Mouse (Mus musculus): ENCODE results near the gene Rnf32.

Gene Rnf32

GRCm38 (mm10) chr5:29273426-29273825, 77.6 kb downstream of the Rnf32 start:
- DNase-seq (ENCODE audit: low spot score), result no peak

DNA sequence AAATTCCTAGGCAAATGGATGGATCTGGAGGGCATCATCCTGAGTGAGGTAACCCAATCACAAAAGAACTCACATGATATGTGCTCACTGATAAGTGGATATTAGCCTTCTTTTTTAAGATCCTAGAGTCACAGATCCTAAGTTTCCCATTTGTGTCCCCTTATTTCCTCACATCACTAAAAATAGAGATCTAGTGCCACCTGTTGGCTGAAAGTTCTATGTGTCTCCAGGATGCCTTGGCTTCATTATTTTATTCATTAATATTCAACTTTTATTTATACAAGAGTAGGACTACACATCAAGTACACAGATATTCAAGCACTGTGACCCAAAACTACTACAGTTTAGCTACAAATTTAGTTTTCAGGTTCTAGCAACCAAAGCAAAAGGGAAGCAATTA, 79.0 kb downstream of the Rnf32 start:
- no peak for DNase-seq (ENCODE audit: low spot score)
